20 mouse cellular contexts compared by ENCODE assay signal in genomic region chr9:48617511-48618010, GRCm38 (mm10). TPM values are rescaled to one million over a fixed set of nuclear protein-coding genes. Genes with fewer than 3 reads are reported as not detected.
A peak's percentile ranks its signal among the peaks of the same experiment; 100 is the strongest.
DNase-seq lines count a peak whose midpoint lies in the region; ATAC-seq and TF ChIP-seq lines count a peak whose summit lies in the region.
"Had no signal": no experiment of that assay in that cellular context is flagged by ENCODE, and none has a peak within 500 bp of the region (broad histone marks: within the 10 kb centered on the region; RNA-seq: fewer than 3 reads in every experiment).

No protein-coding gene starts in this region.

- no peak overlapping the region for H3K27ac ChIP-seq in forebrain, embryonic 11.5 days (ENCODE audit: low read depth, low read length)
- H3K27ac ChIP-seq in forebrain, embryonic 12.5 days, result no peak overlapping the region
- H3K27ac ChIP-seq in heart, embryonic 13.5 days (replicated peaks), result no peak overlapping the region
- peak overlapping the region; percentile 4; the same call in 1 of the 2 replicates for H3K27ac ChIP-seq in embryonic fibroblast, embryonic 13.5 days (ENCODE audit: insufficient read depth, low read length)
- H3K27ac ChIP-seq: embryonic facial prominence, embryonic 15.5 days; intestine, embryonic 15.5 days; limb, embryonic 12.5 days; liver, embryonic 13.5 days; neural tube, embryonic 15.5 days; stomach, embryonic 15.5 days had no signal

- H3K9me3 ChIP-seq in forebrain, embryonic 11.5 days (ENCODE audit: control insufficient read depth, low read length), result no peaks in the 10 kb centered on the region
- H3K9me3 ChIP-seq in forebrain, embryonic 12.5 days, result no peaks in the 10 kb centered on the region
- no peaks in the 10 kb centered on the region for H3K9me3 ChIP-seq in heart, embryonic 13.5 days
- H3K9me3 ChIP-seq: embryonic facial prominence, embryonic 15.5 days; G1E; hindbrain, embryonic 10.5 days; intestine, embryonic 15.5 days; limb, embryonic 12.5 days; liver, embryonic 13.5 days; neural tube, embryonic 15.5 days; stomach, embryonic 15.5 days had no signal

- intact Hi-C loops in heart, postnatal 25 days (cut with DNase I), result loop anchor here (10.0 kb wide), 1 partner anchor 353 kb away; no protein-coding TSS in a partner anchor

- no peak overlapping the region for H3K4me3 ChIP-seq in forebrain, embryonic 11.5 days (ENCODE audit: low read depth, low read length)
- no peak overlapping the region for H3K4me3 ChIP-seq in forebrain, embryonic 12.5 days (replicated peaks)
- no peak overlapping the region for H3K4me3 ChIP-seq in heart, embryonic 13.5 days
- H3K4me3 ChIP-seq in embryonic fibroblast, embryonic 13.5 days (ENCODE audit: insufficient read depth, low read length), result no peak overlapping the region
- H3K4me3 ChIP-seq: embryonic facial prominence, embryonic 15.5 days; hindbrain, embryonic 10.5 days; intestine, embryonic 15.5 days; limb, embryonic 12.5 days; liver, embryonic 13.5 days; neural tube, embryonic 15.5 days; stomach, embryonic 15.5 days had no signal

- DNase-seq in forebrain, embryonic 11.5 days (ENCODE audit: low spot score), result peak; percentile 9
- DNase-seq in heart, postnatal 25 days (ENCODE audit: low spot score), result no peak
- peak; percentile 31 for DNase-seq in 3T3-L1 (ENCODE audit: low read depth, low spot score)
- DNase-seq in right cerebral cortex, adult 2 months (ENCODE audit: low spot score in 2 of 2), result no peak
- DNase-seq: liver, embryonic 13.5 days; right cerebral cortex, adult 18-20 months had no signal

- no peaks in the 10 kb centered on the region for H3K36me3 ChIP-seq in forebrain, embryonic 11.5 days (ENCODE audit: control insufficient read depth, insufficient read depth, low read length)
- H3K36me3 ChIP-seq in forebrain, embryonic 12.5 days (replicated peaks), result no peaks in the 10 kb centered on the region
- H3K36me3 ChIP-seq in heart, embryonic 13.5 days, result no peaks in the 10 kb centered on the region
- H3K36me3 ChIP-seq: embryonic facial prominence, embryonic 15.5 days; G1E; hindbrain, embryonic 10.5 days; intestine, embryonic 15.5 days; limb, embryonic 12.5 days; liver, embryonic 13.5 days; neural tube, embryonic 15.5 days; stomach, embryonic 15.5 days had no signal

- no peak overlapping the region for H3K4me2 ChIP-seq in forebrain, embryonic 11.5 days (ENCODE audit: low read depth, low read length, severe bottlenecking)
- H3K4me2 ChIP-seq in forebrain, embryonic 12.5 days, result no peak overlapping the region
- H3K4me2 ChIP-seq in heart, embryonic 13.5 days, result peak overlapping the region; percentile 69; the same call in 1 of the 2 replicates
- H3K4me2 ChIP-seq: embryonic facial prominence, embryonic 15.5 days; liver, embryonic 13.5 days; midbrain, embryonic 11.5 days; stomach, embryonic 15.5 days had no signal

- no peak overlapping the region for H3K9ac ChIP-seq in forebrain, embryonic 11.5 days (ENCODE audit: low read length)
- no peak overlapping the region for H3K9ac ChIP-seq in forebrain, embryonic 12.5 days
- no peak overlapping the region for H3K9ac ChIP-seq in heart, embryonic 13.5 days
- H3K9ac ChIP-seq: embryonic facial prominence, embryonic 15.5 days; intestine, embryonic 15.5 days; limb, embryonic 12.5 days; liver, embryonic 13.5 days; neural tube, embryonic 15.5 days; stomach, embryonic 15.5 days had no signal

- WGBS in forebrain, embryonic 11.5 days, result 88% methylated on average over 3 of the region's 3 CpGs
- WGBS in forebrain, embryonic 12.5 days, result 90% methylated on average over 3 of the region's 3 CpGs
- 47% methylated on average over 3 of the region's 3 CpGs for WGBS in heart, embryonic 13.5 days

- H3K27me3 ChIP-seq in forebrain, embryonic 11.5 days (ENCODE audit: control insufficient read depth, insufficient read depth, low read length), result no peaks in the 10 kb centered on the region
- peaks cover 10% of the 10 kb centered on the region; the same call in 1 of the 2 replicates for H3K27me3 ChIP-seq in forebrain, embryonic 12.5 days
- peaks cover 14% of the 10 kb centered on the region for H3K27me3 ChIP-seq in heart, embryonic 13.5 days (replicated peaks)
- H3K27me3 ChIP-seq: intestine, embryonic 15.5 days; neural tube, embryonic 15.5 days; stomach, embryonic 15.5 days had no signal

- no peak for TF ChIP-seq CTCF in embryonic fibroblast, embryonic 13.5 days (IDR thresholded peaks at IDR 0.05; ENCODE audit: borderline replicate concordance, insufficient read depth, low read length)

- ATAC-seq in forebrain, embryonic 11.5 days (replicated peaks; ENCODE audit: low FRiP score), result no peak
- no peak for ATAC-seq in forebrain, embryonic 12.5 days (ENCODE audit: low FRiP score)
- ATAC-seq in heart, embryonic 13.5 days (ENCODE audit: extremely low read depth, insufficient number of reproducible peaks, low FRiP score, low TSS enrichment), result no peak
- ATAC-seq: activated CD4-positive, CD25-positive, alpha-beta regulatory T cell, adult 4 months; intestine, embryonic 15.5 days had no signal

- no peaks in the 10 kb centered on the region; the same call in 1 of the 2 replicates for H3K4me1 ChIP-seq in forebrain, embryonic 11.5 days (replicated peaks; ENCODE audit: control insufficient read depth, insufficient read depth, low read length)
- peaks cover 6% of the 10 kb centered on the region; the same call in 1 of the 2 replicates for H3K4me1 ChIP-seq in forebrain, embryonic 12.5 days
- H3K4me1 ChIP-seq in heart, embryonic 13.5 days, result peaks cover 17% of the 10 kb centered on the region
- H3K4me1 ChIP-seq in embryonic fibroblast, embryonic 13.5 days (ENCODE audit: control insufficient read depth, insufficient read depth, low read length), result no peaks in the 10 kb centered on the region
- H3K4me1 ChIP-seq: intestine, embryonic 15.5 days; liver, embryonic 13.5 days had no signal

- TF ChIP-seq POLR2A in embryonic fibroblast, embryonic 13.5 days (IDR thresholded peaks at IDR 0.05; ENCODE audit: low read depth, low read length), result no peak

RNA-seq across cellular contexts. Expression of gene Nnmt, which starts 12.6 kb away (rescaled TPM):
- 1.1 and 1.9 TPM in 2 replicates for polyA plus RNA-seq in forebrain, embryonic 11.5 days (2014; fragmentation: Nextera tagmentation; extraction: Ambion mirVana)
- polyA plus RNA-seq in forebrain, embryonic 12.5 days (2016; fragmentation: Nextera tagmentation; extraction: Ambion mirVana), result 1.2 and 2.1 TPM in 2 replicates
- 3.1 and 3.4 TPM in 2 replicates for polyA plus RNA-seq in heart, embryonic 13.5 days (2015; fragmentation: Nextera tagmentation; extraction: Ambion mirVana)
- 1 to 10 TPM; 5.1 to 5.5 TPM for total RNA-seq in heart, postnatal 25 days (2021)
- polyA plus RNA-seq in embryonic fibroblast, embryonic 13.5 days (2011; ENCODE audit: insufficient read length, low read depth, missing spikeins), result 37.8 and 48.9 TPM in 2 replicates
- total RNA-seq: CH12.LX; megakaryocyte progenitor cell, adult 5-6 weeks had no signal
- polyA plus RNA-seq: activated CD4-positive, CD25-positive, alpha-beta regulatory T cell, adult 4 months; G1E had no signal

Comparison
In these comparisons a context has a peak if more than half of its experiments do, and no peak if none do; other contexts are left out.
1. DNase-seq: peak in forebrain, embryonic 11.5 days (single experiment) and 3T3-L1 (single experiment); none in heart, postnatal 25 days (single experiment) and right cerebral cortex, adult 2 months (0 of 2).